Mouse (Mus musculus) embryonic facial prominence, embryonic 13.5 days (tissue): ENCODE measurements at regions not wholly inside any gene's neighbourhood (a gene's known extent, or its start where the extent isn't known, plus 50 kb on each side); places are given as distances from the start of the nearest gene placed in this dataset.
A peak's percentile ranks its signal among the peaks of the same experiment; 100 is the strongest.

Experiments used
- ATAC-seq: fragments of 200-750 bp; cut with Nextera tagmentation; 2 replicates; pipeline ENCODE4 v1.8.0; 2017; ENCODE audit warnings: low read depth; ENCODE audit not compliant: insufficient number of reproducible peaks, insufficient read depth, low FRiP score, low TSS enrichment
- H3K27ac ChIP-seq: fragments of 300-500 bp; sonication (generic); 2 replicates; pipeline ENCODE4 v1.5.1; 2015; ENCODE audit warnings: moderate library complexity, mild to moderate bottlenecking, inconsistent platforms
- H3K27me3 ChIP-seq: fragments of 300-500 bp; sonication (generic); 2 replicates; pipeline ENCODE4 v1.6.1; 2015; ENCODE audit warnings: mild to moderate bottlenecking, inconsistent platforms
- H3K36me3 ChIP-seq: fragments of 300-500 bp; sonication (generic); 2 replicates; pipeline ENCODE4 v1.6.1; 2015; ENCODE audit warnings: mild to moderate bottlenecking, inconsistent platforms
- H3K4me1 ChIP-seq: fragments of 300-500 bp; sonication (generic); 2 replicates; pipeline ENCODE4 v1.6.1; 2015; ENCODE audit warnings: inconsistent platforms
- H3K4me2 ChIP-seq: fragments of 300-500 bp; sonication (generic); 2 replicates; pipeline ENCODE4 v1.6.1; 2015; ENCODE audit warnings: moderate library complexity, mild to moderate bottlenecking, inconsistent platforms
- H3K4me3 ChIP-seq: fragments of 300-500 bp; sonication (generic); 2 replicates; pipeline ENCODE4 v1.5.1; 2015; ENCODE audit warnings: mild to moderate bottlenecking, inconsistent platforms
- H3K9ac ChIP-seq: fragments of 300-500 bp; sonication (generic); 2 replicates; pipeline ENCODE4 v1.6.1; 2015; ENCODE audit warnings: mild to moderate bottlenecking, inconsistent platforms
- H3K9me3 ChIP-seq: fragments of 300-500 bp; sonication (generic); 2 replicates; pipeline ENCODE4 v1.6.1; 2016; ENCODE audit warnings: inconsistent platforms
- WGBS: fragments of 180-500 bp; shearing (Covaris S2); methylation state at CpG from one replicate; pipeline ENCODE4 v1.1.7; 2015; ENCODE audit warnings: mixed read lengths; 5-methylcytosine and 5-hydroxymethylcytosine counted together

DNA sequence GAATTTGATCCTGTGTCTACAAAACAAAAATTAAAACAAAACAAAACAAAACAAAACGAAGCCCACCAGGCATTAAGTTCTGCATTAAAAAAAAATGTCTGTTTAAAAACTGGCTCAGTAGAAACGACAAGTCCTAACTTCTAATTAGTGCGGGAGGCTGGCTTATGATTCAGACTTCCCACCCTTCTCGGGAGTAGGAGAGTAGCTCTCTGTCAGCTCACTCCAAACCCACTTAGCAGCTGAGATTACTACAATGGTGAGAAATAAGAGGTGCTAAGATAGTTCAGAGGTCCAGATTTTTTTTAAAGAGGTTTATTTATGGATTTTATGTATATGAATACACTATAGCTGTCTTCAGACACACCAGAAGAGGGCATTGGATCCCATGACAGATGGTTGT lies 153.3 kb upstream of the Zfand5 start:
- no peak for ATAC-seq
- H3K9me3 ChIP-seq, result no peaks in the 10 kb centered on the region
- no peaks in the 10 kb centered on the region for H3K36me3 ChIP-seq
- no peak overlapping the region for H3K9ac ChIP-seq
- H3K27ac ChIP-seq, result no peak overlapping the region
- H3K4me2 ChIP-seq, result no peak overlapping the region
- WGBS, result 76% methylated on average over 4 of the region's 4 CpGs
- no peaks in the 10 kb centered on the region for H3K27me3 ChIP-seq
- no peak overlapping the region for H3K4me3 ChIP-seq
- no peaks in the 10 kb centered on the region for H3K4me1 ChIP-seq

GRCm38 (mm10) chr19:21115693-21116092 lies 156.4 kb upstream of the Zfand5 start:
- ATAC-seq, result no peak
- Histone ChIP-seq H3K27ac (no peak overlapping the region), H3K9me3 (no peaks in the 10 kb centered on the region), H3K9ac (no peak overlapping the region), H3K4me2 (no peak overlapping the region), H3K4me3 (no peak overlapping the region), H3K36me3 (no peaks in the 10 kb centered on the region), H3K27me3 (no peaks in the 10 kb centered on the region), H3K4me1 (no peaks in the 10 kb centered on the region)
- 92% methylated on average over 2 of the region's 2 CpGs for whole genome bisulfite sequencing

DNA sequence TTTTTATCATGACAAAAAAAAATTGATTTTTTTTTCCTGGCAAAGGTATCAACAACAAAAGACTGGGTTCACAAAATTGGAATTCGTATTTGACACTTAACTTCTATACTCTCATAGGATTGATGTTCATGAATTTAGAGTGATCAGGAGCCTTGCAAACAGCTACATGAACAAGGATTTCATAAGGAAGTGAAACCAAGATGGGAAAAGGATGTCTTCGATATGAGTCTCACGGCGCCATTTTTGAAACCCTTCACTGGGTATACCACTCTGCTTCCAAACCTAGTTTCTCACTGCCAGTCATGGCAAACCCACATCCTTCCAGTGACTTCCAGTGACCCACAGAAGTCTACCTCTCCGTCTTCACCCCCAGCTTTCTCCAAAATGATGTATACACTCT lies 157.8 kb upstream of the Tmc1 start:
- H3K4me1 ChIP-seq, result 0 out of 2 replicates have a peak, but pooled peaks cover 7% of the 10 kb centered on the region
- no peak overlapping the region for H3K27ac ChIP-seq
- WGBS, result 90% methylated on average over 5 of the region's 5 CpGs
- H3K27me3 ChIP-seq, result no peaks in the 10 kb centered on the region
- no peak overlapping the region for H3K4me3 ChIP-seq
- H3K9ac ChIP-seq, result no peak overlapping the region
- H3K36me3 ChIP-seq, result no peaks in the 10 kb centered on the region
- H3K4me2 ChIP-seq, result no peak overlapping the region
- H3K9me3 ChIP-seq, result no peaks in the 10 kb centered on the region
- no peak for ATAC-seq

GRCm38 (mm10) chr19:21108311-21108710 lies 154.3 kb upstream of the Tmc1 start:
- no peaks in the 10 kb centered on the region for H3K9me3 ChIP-seq
- H3K4me1 ChIP-seq, result peaks cover 23% of the 10 kb centered on the region
- no peak overlapping the region for H3K4me2 ChIP-seq
- H3K36me3 ChIP-seq, result no peaks in the 10 kb centered on the region
- no peaks in the 10 kb centered on the region for H3K27me3 ChIP-seq
- no peak overlapping the region for H3K27ac ChIP-seq
- H3K9ac ChIP-seq, result no peak overlapping the region
- no peak overlapping the region for H3K4me3 ChIP-seq
- ATAC-seq, result no peak
- WGBS, result 86% methylated on average over 2 of the region's 2 CpGs

DNA sequence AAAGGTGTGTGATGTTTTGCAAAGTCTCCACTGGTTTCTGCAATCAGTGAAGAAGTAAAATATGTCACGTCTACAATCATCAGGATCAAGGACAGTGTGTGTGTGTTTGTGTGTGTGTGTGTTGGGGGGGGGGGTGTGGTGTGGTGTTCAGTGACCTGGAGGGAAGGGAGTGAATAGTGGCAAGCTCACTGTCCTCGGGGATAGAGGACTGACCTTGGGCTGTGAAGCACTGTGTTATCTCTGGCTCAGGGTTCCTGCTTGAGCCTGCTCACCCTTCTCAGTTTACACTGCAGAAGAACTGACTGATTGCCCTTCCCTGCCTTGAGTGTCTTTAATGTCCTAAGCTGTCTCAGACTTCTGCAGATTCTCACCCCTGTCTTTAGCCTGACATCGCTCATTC lies 153.7 kb upstream of the Tmc1 start:
- Histone ChIP-seq H3K9me3 (no peaks in the 10 kb centered on the region), H3K4me1 (peaks cover 23% of the 10 kb centered on the region), H3K27me3 (no peaks in the 10 kb centered on the region), H3K36me3 (no peaks in the 10 kb centered on the region), H3K9ac (no peak overlapping the region), H3K4me2 (no peak overlapping the region), H3K4me3 (no peak overlapping the region), H3K27ac (no peak overlapping the region)
- WGBS, result 67% methylated on average over 3 of the region's 3 CpGs
- ATAC-seq, result no peak

- Histone ChIP-seq H3K27me3 (no peaks in the 10 kb centered on the region), H3K9me3 (no peaks in the 10 kb centered on the region), H3K9ac (no peak overlapping the region), H3K36me3 (no peaks in the 10 kb centered on the region), H3K4me3 (no peak overlapping the region), H3K27ac (no peak overlapping the region), H3K4me1 (peaks cover 23% of the 10 kb centered on the region), H3K4me2 (no peak overlapping the region)
- WGBS, result 60% methylated on average over 4 of the region's 4 CpGs
- ATAC-seq, result no peak
Measured at GRCm38 (mm10) chr19:21107275-21107674, 153.3 kb upstream of the Tmc1 start.

- WGBS, result 84% methylated on average over 10 of the region's 10 CpGs
- no peak for ATAC-seq
- Histone ChIP-seq H3K4me3 (no peak overlapping the region), H3K4me2 (no peak overlapping the region), H3K27ac (no peak overlapping the region), H3K9me3 (no peaks in the 10 kb centered on the region), H3K4me1 (peaks cover 23% of the 10 kb centered on the region), H3K9ac (no peak overlapping the region), H3K36me3 (no peaks in the 10 kb centered on the region), H3K27me3 (no peaks in the 10 kb centered on the region)
Measured at GRCm38 (mm10) chr19:21106766-21107165, 152.8 kb upstream of the Tmc1 start.

- no peak for ATAC-seq
- Histone ChIP-seq H3K27ac (no peak overlapping the region), H3K27me3 (no peaks in the 10 kb centered on the region), H3K9ac (no peak overlapping the region), H3K4me1 (peaks cover 23% of the 10 kb centered on the region), H3K36me3 (no peaks in the 10 kb centered on the region), H3K9me3 (no peaks in the 10 kb centered on the region), H3K4me2 (no peak overlapping the region), H3K4me3 (no peak overlapping the region)
- WGBS, result 45% methylated on average over 6 of the region's 6 CpGs
Measured at GRCm38 (mm10) chr19:21106241-21106669, 152.3 kb upstream of the Tmc1 start.

GRCm38 (mm10) chr19:21105004-21105403 lies 151.0 kb upstream of the Tmc1 start:
- no peaks in the 10 kb centered on the region for H3K36me3 ChIP-seq
- no peak overlapping the region for H3K9ac ChIP-seq
- no peaks in the 10 kb centered on the region for H3K27me3 ChIP-seq
- H3K4me1 ChIP-seq, result peaks cover 23% of the 10 kb centered on the region
- H3K4me3 ChIP-seq, result no peak overlapping the region
- WGBS, result 83% methylated on average over 6 of the region's 6 CpGs
- H3K4me2 ChIP-seq, result no peak overlapping the region
- no peak for ATAC-seq
- H3K27ac ChIP-seq, result peak overlapping the region; percentile 56
- no peaks in the 10 kb centered on the region for H3K9me3 ChIP-seq

DNA sequence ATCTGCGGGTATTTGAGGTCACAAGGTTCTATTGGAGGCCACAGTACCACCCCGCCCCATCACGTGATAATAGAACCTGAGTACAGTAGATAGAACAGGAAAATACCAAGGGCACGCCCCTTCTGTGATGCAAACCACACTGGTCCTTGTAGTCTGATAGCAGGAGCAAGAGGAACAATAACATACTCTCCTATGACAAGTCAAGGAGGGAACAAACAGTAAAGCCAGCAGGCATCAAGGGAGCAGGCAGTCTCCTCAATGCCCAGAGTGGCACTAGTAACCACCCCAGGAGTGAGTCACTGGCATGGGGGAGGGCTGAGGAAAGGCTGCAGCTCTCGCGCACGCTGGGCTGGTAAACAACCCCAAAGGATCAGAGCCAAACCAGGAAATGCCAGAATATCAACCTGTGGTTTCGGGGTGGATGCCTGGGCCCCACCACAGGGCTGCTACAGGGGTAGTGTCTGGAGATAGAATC lies 150.5 kb upstream of the Tmc1 start:
- H3K9ac ChIP-seq, result no peak overlapping the region
- H3K9me3 ChIP-seq, result no peaks in the 10 kb centered on the region
- no peak overlapping the region for H3K4me3 ChIP-seq
- H3K4me2 ChIP-seq, result no peak overlapping the region
- peaks cover 23% of the 10 kb centered on the region for H3K4me1 ChIP-seq
- no peaks in the 10 kb centered on the region for H3K36me3 ChIP-seq
- H3K27me3 ChIP-seq, result no peaks in the 10 kb centered on the region
- 69% methylated on average over 8 of the region's 8 CpGs for WGBS
- H3K27ac ChIP-seq, result peak overlapping the region; percentile 56; the same call in 1 of the 2 replicates
- ATAC-seq, result peak; percentile 69; the same call in 1 of the 2 replicates

DNA sequence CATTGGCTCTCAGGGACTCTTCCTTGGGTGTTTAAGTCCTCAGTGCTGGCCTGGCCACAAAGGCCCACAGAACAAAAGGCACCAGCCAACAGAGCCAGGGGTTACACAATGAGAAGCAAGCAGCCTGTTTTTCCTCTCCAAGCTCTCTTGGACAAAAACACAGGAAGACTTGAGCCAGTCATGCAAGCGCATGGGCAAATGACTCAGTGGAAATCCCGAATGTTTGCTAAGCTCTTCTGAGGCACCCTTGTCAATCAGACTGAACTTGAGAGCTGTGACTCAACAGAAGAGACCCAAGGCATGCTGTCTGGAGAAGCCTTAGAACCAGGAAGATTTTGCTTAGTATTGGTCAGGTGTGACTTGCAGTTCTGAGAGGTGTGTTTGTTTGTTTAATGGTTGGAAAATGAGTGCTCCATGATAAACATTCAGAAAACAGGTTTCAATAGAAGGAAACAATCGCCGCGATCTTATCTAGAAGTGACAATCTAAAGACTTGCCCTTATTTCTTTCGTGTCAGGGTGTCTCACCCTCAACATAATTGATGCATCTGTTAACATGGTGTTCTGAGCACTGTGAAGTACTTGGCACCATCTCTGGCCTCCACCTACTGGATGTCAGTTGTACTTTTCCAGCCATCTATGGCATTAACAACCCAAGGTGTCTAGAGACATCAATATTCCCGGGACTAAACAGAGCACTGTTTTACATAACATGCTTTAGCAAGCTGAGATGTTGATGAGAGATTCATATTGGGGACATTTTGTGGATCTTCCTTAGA lies 124.0 kb upstream of the Tmc1 start:
- H3K27me3 ChIP-seq, result no peaks in the 10 kb centered on the region
- H3K4me1 ChIP-seq, result no peaks in the 10 kb centered on the region
- H3K9ac ChIP-seq, result no peak overlapping the region
- no peak overlapping the region for H3K4me2 ChIP-seq
- WGBS, result 86% methylated on average over 7 of the region's 7 CpGs
- ATAC-seq, result no peak
- no peak overlapping the region for H3K27ac ChIP-seq
- H3K4me3 ChIP-seq, result no peak overlapping the region
- no peaks in the 10 kb centered on the region for H3K36me3 ChIP-seq
- H3K9me3 ChIP-seq, result no peaks in the 10 kb centered on the region

- 88% methylated on average over 7 of the region's 7 CpGs for WGBS
- ATAC-seq, result no peak
- no peak overlapping the region for H3K4me3 ChIP-seq
- H3K36me3 ChIP-seq, result no peaks in the 10 kb centered on the region
- H3K9me3 ChIP-seq, result no peaks in the 10 kb centered on the region
- no peak overlapping the region for H3K9ac ChIP-seq
- no peaks in the 10 kb centered on the region for H3K27me3 ChIP-seq
- no peak overlapping the region for H3K4me2 ChIP-seq
- no peak overlapping the region for H3K27ac ChIP-seq
- H3K4me1 ChIP-seq, result no peaks in the 10 kb centered on the region
Measured at GRCm38 (mm10) chr19:21068381-21068780, 114.4 kb upstream of the Tmc1 start.
